Mouse (Mus musculus): Measurements from ENCODE around the gene Sprr4.
"Not testable (repeated sequence)": the region's sequence is repeated elsewhere in the genome, so short reads cannot be mapped to it uniquely, and the experiment has no call there.

Sprr4 gene

DNA sequence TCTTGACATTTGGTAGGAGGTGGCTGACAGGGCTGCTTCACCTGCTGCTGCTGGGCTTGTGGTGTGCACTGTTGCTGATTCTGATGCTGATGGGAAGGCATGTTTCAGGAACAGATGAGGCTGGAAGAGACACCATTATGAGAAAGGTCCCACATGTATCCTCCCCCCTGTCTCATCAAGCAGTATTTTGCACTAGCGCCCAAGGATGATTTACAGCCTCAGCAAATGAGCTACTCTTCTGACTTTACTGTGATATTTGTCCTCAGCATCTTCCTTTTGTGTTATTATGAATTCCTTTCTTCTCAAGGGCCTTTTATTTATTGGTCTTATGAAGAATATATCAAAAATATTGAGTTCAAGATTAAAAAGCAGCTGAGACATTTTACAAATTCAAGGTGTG lies at the start of gene Sprr4:
Gene Sprr4 (minus strand): TSS at position 101 of the 400 bp plus-strand sequence.
- DNase-seq (ENCODE audit: low spot score in 2 of 2), result no peak

DNA sequence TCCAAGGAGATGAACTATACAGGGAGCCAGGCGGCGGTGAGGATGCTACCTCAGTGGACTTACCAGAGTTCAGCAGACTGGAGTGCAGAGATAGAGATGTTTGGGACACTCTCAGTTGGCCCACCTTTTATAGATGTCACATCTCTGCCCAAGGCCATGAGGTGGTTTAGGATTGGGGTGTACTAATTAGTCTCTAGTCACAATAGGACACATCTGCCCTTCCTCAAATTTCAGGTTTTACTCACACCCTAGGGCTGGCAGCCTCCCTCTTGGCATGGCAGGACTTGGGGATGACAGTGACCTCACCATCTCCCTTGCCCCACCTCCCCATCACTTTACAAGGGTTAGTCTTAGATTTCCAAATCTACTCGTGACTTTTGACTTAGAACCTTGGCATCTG lies 34.1 kb upstream of the Sprr4 start, which contains the start of gene 2310046K23Rik:
Gene 2310046K23Rik (minus strand): TSS at position 101 of the 400 bp plus-strand sequence.
- no peak for DNase-seq (ENCODE audit: low spot score in 2 of 2)

DNA sequence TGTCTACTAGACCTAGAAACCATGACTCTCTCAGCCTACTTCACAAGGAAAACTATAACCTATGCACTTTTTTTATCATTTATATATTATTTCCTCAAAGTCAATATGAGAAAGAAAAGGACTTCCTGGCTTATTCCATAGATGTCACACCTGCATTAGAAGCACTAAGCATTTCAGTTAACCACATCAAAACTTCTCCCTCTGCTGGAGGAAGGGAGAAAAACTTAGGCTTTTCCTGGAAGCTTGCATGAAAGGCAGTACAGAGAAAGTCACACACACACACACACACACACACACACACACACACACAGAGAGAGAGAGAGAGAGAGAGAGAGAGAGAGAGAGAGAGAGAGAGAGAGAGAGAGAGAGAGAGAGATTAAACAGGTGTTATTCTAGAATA lies 12.0 kb upstream of the Sprr4 start:
- no peak for DNase-seq (ENCODE audit: low spot score in 2 of 2)

DNA sequence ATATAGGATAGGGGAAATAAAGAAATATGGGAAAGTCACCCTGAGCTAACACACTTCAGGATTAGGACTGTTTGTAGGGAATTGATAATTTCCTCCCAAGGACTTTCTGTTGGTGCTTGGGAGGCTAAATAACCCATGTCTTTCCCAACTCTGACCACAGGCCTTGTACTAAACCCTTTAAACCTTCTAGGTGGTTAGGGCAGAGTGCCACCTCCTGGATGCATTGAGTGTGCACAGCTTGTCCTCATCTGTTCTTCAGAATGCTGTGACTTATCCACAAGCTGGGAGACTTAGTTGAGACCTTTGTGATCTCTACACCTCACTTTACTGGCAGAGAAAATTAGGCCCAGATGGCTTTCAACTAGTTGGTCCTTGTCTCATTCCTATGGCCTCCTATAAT lies 10.5 kb upstream of the Sprr4 start:
- no peak for DNase-seq (ENCODE audit: low spot score in 2 of 2)

DNA sequence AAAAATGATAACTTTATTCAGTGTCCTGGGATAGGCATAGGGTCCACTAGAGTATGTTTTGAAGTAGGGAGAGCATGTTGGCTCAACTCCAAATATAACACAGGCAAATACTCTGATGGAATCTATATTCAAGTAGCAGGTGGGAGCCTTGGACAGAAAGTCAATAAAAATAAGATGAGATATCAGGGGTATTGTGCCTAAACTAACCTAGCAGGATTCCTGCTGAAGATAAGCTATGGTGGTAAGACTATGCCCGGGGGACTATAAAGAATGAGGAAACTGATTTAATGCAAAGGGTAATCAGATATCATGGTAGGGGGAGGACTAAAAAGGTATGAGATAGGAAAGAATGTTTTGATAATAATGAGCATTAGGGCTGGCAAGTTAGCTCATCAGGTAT lies 7.9 kb upstream of the Sprr4 start:
- DNase-seq (ENCODE audit: low spot score in 2 of 2), result no peak

DNA sequence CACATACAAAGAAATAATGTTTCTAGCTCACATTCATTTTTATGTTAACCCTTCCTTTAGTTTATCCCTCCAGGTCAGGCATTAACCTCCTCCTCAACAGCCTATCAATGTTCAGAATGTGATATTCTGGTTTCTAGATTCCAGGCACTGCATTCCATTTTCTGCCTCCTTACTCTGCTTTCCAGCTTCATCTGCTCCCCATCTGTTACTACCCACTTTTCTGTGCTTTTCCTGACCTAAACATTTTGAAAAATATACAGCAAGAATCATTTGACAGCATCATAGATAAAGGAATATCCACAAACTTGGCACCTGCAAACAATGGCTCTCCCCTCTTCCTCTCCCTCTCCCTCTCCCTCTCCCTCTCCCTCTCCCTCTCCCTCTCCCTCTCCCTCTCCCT lies 3.2 kb upstream of the Sprr4 start:
- DNase-seq (ENCODE audit: low spot score in 2 of 2), result no peak

DNA sequence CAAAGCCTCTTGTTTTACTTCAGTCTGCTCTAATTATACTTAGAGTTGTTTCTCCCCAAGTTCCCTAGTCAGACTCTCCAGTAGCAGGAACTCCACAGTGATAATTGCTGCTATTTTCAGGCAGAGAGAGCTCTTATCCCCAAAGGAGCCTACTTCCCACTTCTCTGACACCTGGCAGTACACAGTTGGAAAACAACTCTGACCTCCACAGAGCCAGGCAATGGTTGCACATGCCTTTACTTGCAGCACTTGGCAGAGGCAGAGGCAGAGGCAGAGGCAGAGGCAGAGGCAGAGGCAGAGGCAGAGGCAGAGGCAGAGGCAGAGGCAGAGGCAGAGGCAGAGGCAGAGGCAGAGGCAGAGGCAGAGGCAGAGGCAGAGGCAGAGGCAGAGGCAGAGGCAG lies 10.0 kb downstream of the Sprr4 start:
- not testable (repeated sequence) for DNase-seq (ENCODE audit: low spot score in 2 of 2)

DNA sequence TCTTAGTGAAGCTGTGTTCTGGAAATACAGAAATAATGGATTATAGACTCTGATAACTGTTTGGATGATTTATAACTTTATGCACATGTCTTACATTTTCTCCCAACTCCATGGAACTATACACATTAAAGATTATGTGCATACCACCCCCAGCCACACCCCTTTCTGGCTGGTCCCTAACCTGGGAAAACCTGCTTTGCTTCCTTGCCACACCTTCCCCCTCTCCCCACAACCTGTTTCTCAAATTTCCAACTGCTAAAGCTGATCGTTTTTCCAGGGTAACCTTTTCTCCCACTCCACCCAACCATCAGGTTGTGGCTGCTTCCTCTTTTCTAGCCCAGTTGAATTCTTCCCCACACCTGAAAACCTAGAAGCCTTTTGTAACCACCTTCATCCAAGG lies 14.0 kb downstream of the Sprr4 start:
- no peak for DNase-seq (ENCODE audit: low spot score in 2 of 2)

DNA sequence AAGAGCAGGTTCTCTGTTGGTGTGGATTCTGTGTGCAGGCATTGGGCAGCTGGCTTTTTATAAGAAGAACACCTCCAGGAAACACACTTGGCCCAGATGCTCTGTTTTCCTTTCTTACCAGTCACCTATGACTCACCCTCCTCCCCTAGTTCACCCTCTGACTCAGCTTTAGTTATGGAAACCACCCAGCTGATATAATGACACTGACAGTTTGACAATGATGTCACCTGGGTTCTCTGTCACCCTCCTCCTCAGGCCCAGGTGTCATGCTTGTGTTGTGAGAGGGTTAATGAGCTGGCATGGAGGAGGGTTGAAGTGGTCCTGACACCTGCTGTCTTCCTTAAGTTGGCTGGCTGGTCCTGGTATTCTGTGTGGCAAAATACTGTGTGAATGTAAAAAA lies 14.4 kb downstream of the Sprr4 start, which contains the start of gene Sprr1a:
Gene Sprr1a (minus strand): TSS at position 33 of the 400 bp plus-strand sequence.
- DNase-seq (ENCODE audit: low spot score in 2 of 2), result no peak

DNA sequence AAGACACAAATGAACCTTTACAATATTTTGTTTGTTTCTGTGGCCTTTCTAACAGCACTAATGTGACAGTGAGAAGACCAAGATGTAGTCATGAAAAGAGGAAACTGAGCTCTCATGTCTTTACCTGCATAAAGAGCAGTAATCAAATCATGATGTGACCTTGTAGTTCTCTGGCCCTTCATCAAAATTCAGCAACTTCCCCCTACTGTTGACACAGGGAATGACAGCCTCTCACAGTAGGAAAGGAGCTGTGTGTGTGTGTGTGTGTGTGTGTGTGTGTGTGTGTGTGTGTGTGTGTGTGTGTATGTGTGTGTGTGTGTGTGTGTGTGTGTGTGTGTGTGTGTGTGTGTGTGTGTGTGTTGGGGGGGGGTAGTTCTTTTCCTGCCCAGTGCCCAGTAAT lies 19.0 kb downstream of the Sprr4 start:
- DNase-seq (ENCODE audit: low spot score in 2 of 2), result not testable (repeated sequence)

DNA sequence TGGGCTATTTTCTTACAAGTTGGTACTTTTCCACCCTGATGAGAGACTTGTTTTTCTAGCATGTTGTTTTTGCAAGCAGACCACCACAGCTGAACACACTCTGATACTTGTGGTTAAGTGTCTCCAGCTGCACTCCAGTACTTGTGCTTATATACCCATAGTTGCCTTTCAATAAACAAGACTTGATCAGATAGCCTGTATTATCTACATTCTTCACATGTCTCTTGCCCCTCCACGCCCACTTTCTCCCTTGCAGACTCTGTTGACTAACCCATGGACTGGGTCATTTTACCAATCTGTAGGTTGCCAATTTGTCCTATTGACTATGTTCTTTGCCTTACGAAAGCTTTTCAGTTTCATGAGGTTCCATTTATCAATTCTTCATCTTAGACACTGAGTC lies 30.2 kb downstream of the Sprr4 start:
- DNase-seq (ENCODE audit: low spot score in 2 of 2), result no peak

DNA sequence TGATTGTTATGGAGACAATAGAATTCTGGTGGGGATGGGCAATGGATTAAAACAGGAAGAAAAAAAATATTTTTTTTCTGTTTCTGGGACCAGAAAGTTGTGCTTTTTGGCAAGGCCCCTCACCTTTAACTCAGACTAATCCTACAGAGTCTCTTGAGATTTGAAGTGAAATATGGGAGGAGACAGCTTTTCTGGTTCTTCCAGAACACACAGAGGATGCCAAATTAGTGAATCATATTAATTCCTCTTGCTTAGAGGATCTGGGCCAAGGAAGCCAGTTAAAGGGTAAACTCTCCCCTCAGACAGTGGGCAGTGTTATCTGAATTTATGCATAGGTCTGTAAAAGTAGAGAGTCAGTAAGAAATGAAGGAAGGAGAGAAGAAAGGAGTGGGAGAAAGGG lies 32.9 kb downstream of the Sprr4 start:
- DNase-seq (ENCODE audit: low spot score in 2 of 2), result no peak

DNA sequence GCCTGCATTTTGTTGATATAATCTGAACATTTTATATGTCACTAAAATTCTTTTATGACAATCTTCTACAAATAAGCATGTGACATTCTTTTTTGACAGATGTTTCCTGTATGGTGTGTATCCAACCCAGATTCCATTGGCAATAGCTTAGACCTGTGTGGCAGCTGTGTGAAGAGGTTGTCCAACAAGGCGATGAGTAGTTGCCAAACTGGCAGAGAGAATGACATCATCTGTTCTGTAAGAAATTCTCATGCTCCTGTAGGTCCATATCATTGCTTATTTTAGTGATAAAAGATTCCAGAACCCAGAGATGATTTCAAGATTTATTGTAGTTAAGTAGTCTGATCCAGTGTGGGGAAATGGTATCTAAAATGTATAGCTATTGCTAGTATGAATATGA lies 33.7 kb downstream of the Sprr4 start:
- no peak for DNase-seq (ENCODE audit: low spot score in 2 of 2)

DNA sequence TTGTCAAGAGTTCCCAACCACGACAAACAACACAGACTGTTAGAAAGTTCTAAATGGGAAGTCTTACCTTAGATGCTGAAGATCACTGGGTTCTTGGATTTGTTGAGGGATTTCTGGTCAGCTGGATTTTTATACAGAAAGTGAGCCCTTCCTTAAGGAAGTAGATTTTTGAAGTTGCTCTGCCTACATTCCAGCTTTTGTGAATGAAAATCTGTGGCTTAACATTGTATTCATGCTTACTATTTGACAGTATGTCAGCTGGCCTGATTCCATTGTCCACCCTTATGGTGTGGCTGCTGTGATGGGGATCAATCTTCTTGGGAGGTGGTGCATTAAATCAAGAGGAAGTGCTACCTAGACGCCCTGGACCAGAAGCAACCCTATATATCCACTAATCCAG lies 41.7 kb downstream of the Sprr4 start, which contains the start of gene Sprr3:
Gene Sprr3 (minus strand): TSS at position 101 of the 400 bp plus-strand sequence.
- no peak for DNase-seq (ENCODE audit: low spot score in 2 of 2)

DNA sequence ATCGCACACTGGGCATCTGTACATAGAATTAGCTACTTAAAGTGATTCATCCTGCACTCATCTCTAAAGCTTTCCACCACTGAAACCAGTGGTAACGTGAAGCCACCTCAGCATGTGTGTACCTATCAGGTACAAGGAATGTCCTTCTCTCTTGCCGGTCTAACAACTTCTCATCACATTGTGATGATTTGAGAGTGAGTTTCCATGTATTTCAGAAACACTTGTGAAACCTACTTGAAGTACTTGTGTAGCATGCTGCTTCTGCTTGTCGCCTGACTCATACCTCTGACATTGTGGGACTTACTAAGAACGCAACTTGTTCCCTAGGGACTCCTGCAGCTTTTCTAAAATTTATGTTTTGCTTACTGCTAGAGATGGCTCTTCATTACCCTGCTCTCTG lies 45.1 kb downstream of the Sprr4 start:
- no peak for DNase-seq (ENCODE audit: low spot score in 2 of 2)
